Mouse (Mus musculus): ENCODE results near the gene Adgrl3.
A peak's percentile ranks its signal among the peaks of the same experiment; 100 is the strongest.

The Adgrl3 gene

DNA sequence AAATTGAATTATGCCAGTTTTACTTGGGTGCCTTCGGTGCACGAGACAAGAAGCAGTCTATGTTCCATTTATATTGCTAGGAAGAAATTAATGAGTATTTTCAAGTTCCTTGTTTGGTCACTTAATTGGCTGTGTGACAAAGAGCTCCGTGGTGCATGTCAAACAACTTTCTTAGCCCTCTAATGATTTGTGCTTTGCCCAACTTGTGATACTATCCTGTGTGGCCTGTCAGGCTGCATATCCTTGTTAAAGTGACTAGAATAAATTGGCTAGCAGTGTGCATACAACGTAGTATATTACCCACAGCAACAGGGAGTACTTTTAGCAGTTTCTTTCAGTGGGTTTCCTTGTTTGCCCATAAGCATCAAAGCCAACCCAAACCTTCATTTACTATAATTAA is 651.1 kb downstream of the Adgrl3 start:
- no peak for DNase-seq (ENCODE audit: low spot score in 2 of 2)

DNA sequence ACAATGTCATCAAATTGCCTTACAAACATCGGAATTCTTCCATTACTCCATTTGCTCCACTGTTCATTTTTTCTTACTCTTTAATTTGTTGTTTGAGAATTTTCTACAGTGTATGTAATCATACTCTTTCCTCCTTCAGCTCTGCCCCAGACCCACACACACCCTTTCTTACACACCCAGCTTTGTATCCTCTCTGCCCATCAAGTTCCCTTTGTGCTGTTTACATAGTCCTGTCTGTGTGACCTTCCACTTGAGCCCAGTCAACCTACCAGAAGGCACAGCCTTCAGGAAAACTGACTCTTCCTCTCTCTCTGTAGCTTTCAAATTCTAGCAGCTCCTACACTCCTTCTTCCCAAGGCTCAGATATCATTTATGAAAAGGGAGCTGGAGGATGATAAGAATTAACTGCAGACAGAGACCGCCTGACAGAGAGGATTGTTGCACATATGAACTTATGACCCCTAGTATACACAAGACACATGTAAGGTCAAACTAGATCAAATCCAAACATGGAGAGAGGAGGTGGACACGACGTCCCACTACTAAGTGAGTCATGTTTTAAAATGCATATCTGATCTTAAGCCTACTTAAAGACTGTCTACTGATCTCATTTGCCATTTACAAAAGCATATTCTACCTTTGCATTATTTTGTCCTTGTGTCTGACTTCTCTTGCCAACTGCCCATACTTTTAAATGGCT is 654.5 kb downstream of the Adgrl3 start:
- DNase-seq (ENCODE audit: low spot score in 2 of 2) = no peak

DNA sequence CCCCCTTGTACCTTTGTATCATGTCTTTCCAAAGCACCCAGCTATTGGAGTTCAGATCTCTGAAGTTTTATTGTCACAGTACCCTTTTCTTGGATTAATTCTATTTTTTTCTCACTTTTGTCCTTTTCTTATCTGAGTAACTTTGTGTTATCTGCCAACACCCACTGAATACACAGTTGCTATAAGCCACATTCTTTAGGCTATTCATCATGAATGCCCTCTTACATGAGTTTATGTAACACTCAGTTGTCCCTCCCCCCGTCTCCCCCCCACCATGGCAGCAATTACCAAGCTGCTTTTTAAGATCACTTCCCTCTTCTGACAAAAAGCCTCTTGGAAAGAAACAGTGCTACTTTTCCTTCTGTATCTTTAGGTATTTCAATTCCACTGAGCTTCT is 655.0 kb downstream of the Adgrl3 start:
- no peak for DNase-seq (ENCODE audit: low spot score in 2 of 2)

DNA sequence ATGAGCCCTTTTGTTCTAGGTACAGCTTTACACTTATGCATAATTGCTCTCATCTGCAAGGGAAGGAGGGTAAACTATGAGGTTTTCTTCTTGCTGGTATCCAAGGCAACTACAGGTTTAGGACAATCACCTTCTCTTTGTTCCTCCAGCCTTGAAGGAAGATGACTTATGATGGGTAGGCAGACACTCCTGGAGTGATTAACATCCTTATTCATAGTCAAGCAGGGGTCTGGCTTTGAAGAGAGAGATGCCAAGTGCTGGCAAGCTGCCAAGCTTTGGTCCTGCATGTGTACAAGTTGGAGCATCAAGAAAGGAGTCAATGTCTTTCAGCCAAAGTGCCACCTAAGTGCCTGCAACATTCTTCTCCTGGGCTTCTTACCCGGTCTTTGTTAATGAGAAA is 657.0 kb downstream of the Adgrl3 start:
- DNase-seq (ENCODE audit: low spot score in 2 of 2) = no peak

DNA sequence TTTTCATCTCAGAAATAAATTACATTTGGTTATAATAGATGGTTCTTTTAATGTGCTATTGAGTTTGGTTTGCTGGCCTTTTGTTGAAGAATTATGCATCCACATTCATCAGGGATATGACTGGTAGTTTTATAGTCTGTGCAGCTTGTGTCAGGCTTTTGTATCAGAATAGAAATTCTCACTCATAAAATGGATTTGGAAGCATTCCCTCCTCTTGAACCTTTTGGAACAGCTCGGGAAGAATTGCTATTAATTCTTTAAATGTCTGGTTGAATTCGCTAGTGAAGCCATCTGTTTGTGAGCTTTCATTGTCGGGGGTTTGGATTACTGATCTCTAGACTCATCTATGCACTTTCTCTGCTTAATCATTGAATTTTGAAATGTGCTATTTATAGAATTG is 666.3 kb downstream of the Adgrl3 start:
- no peak for DNase-seq (ENCODE audit: low spot score in 2 of 2)

DNA sequence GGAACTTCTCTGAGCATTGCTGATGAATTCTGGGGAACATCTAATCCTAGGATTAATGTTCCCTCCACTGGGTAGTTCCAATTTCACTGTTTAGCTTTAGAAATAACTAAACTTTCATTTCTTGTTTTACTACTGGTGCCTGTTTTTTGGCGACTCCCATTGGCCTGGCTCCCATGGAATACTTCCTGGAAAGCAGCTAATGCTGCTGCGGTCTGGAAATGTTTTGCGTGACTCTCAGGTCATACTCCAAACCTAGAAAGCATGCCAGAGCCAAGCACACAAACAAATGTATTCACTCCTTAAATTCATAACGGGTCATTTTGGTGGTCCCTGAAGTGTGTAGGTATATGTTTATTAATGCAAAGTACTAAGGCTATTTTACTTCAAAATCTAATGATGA is 666.9 kb downstream of the Adgrl3 start:
- DNase-seq (ENCODE audit: low spot score in 2 of 2) = no peak

DNA sequence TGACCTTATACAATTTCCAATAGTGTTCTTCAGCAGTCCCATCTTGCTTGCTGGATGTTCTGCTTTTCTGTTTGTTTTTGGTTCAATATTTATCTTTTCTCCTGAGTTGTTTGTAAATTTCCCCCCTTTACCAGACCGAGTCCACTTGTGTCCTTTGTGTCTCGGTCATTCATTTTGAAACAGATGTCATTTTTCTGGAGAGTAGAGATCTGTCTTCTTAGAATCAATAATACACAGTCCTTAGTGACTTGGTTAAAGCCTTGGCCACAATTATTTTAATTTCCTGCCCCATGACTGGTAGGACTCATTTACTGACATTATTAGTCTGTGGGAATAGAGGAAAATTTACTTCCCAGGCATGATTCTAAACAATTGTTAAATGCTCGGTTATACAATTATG is 709.7 kb downstream of the Adgrl3 start:
- DNase-seq (ENCODE audit: low spot score in 2 of 2) = no peak

DNA sequence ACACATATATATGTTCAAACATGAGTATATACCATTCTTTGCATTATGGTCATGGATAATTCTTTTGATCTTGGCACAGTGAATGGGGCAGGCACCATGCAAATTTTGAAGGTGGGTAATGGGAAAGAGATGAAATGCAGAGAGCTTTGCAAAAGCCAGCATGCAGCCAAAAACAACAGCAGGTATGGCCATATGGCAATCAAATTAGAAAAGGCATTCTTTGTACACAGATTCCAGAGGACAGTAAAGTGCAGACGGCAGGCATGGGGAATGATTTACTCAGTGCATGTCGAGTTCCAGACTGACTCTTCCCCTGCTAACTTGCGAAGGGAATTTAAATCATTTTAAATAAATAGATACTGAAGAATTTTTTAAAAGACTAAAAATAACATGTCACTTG is 716.1 kb downstream of the Adgrl3 start:
- no peak for DNase-seq (ENCODE audit: low spot score in 2 of 2)

DNA sequence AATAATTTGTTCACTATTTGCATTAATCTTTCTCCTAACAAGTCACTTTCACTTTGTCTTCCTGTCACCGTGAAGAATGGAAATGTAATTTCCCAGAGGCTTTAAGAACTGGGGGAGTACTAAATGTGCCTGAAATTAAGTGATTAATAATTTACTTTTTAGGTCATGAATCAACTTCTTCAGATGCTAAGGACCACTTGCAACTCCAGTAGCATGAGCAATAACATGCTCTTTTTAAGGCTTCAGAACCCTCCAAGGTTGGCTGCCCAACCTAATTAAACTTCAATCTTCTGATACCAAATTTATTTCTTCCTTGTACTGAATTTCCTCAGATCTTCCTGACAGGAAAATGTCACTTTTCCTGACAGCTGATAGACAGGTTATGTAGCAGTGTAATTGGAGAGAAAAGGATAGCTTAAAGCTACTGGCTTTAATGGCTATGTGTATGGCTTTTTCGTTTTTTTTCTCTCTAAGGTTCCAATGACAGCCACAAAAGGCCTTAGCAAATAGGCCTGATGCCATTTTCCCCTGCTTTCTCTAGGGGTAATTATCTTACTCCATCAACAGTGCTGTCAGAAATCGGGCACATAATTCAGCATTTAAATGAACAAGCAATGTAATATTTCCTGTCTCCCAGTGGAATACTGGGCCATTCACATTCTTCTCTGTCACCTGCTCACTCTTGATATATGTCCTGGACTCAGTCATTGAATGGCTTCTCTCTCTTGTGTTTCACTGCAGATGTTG is 718.5 kb downstream of the Adgrl3 start:
- DNase-seq (ENCODE audit: low spot score in 2 of 2) = no peak

DNA sequence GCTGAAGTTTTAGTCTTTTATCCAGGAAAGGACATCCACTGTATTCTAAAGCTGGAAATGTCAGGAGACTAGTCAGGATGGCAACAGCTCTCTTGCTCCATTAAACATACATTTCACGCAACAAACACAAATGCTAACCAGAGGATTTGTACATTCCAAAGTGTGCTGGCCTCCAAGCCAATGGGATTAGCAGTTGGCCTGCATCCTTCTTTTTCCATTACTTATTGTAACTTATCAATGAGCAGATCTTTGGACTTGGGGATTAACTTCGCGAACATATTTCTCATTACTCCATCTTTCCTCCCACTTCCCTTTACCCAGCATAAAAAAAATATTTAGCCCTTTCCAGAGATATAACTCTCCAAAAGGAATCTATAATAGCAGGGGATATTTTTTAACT is 732.5 kb downstream of the Adgrl3 start:
- no peak for DNase-seq (ENCODE audit: low spot score in 2 of 2)

DNA sequence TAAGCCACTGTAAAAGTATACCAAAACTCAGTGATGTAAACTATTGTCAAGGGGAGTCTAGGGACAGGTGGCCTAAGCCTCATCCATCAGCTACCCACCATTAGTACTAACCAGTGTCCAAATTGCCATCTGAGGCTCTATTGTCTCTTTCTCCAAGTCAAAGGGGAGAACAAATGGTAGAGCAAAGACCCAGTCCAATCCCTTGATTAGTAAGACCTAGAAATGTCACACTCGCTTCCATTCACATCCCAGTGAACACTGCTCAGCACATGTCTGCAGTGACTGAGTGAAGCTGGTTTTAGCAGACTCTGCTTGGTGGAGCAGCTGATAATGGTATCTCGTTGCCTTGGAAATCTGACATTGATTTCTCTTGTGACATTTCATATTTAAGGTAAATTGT is 735.8 kb downstream of the Adgrl3 start:
- DNase-seq (ENCODE audit: low spot score in 2 of 2) = no peak

DNA sequence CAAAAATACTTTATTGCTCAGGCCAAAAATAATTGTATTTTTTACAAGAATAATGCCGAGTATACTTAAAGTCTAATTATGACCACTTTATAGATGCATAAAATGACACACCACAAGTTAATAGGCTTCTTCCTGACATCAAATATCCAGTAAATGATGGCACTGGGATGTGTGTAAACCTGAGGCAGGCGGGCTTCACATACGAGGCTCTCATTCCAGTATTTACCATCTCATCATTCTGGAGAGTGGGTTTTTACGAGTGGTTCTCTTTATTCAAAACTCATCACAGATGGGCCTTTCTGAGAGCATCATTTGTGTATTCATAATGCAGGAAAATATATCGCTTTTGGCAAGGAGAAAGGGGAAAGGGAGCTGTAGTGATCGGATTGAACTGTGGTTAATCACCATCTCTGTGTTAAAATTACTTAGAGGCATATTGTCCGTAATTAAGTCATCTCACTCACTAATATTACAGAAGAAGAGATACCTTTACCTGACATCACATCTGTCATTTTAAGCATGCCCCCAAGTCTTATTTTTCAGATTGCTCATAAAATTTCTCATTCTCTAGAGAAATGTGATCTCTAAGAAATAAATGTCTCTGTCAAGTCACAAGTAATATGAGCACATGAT is 737.3 kb downstream of the Adgrl3 start:
- DNase-seq (ENCODE audit: low spot score in 2 of 2) = no peak

DNA sequence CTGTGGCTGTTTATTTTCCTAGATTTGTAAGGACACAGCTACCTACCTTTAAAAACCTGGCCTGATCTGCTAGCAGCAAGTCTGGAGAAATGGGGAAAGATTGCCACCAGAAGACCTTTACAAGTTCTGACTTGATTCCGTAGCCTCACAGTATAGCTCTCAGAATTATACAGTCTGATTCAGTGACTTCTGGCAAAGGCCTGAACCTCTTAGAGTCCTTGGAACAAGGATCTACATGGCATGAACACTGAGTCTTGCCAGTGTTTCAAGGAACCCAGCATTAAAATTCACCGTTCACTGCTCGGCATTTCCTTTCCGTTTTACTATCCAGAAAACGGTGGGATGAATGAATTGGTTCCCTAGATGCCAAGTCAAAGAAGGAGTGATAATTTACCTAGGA is 756.3 kb downstream of the Adgrl3 start:
- no peak for DNase-seq (ENCODE audit: low spot score in 2 of 2)

DNA sequence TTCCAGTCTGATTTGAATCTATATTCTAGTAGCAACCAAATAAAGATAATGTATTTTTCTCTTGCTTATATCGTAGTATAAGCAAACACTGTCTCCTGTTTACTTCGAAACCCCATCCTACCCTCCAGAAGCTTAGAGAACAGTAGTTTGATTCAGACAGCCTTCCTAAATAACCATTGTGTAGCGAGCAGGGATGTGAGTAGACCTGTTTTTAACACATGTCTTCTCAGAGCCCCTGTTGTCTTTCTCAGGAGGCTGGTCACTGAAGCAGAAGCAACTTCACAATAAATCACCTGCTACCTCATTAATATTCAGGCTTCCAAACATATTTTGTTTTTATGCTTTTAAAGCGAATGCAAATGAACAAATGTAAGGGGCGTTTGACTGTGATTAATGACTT is 756.8 kb downstream of the Adgrl3 start:
- no peak for DNase-seq (ENCODE audit: low spot score in 2 of 2)

DNA sequence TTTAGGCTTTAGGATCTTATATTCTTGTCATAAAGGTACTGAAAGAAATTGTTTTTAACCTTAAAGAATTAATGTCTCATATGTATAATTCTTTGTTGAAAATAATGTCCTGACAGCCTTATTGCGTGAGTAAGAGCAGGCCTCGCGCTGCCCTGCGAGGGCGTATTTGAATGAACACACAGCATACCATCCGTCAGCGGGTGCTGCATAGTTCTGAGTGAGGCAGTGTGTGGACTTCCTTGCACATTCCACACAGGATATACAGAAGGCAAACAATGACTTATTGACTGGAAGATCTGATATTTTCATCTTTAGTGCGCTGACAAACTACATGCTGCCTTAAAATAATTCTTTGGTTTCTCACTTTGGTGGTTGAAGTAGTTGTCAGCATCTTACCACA is 764.8 kb downstream of the Adgrl3 start:
- no peak for DNase-seq (ENCODE audit: low spot score in 2 of 2)

DNA sequence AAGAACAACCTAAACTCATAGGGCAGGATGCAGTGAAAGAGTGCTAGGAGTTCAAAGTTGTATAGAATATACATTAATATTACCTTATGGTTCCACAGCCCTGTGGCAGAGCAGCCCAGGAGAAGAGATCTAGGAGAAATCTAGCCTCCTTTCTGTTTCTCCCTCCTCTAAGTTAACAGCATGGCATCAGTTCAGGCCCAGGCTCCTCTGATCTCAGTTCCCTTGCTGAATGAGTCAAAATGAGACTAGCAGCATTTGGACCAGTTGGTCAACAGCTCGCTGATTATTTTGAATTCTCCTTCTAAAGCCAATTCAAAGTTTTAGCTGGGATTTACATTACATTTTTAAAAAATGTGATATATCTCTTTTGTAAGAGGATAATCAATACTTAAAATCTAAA is 770.8 kb downstream of the Adgrl3 start:
- no peak for DNase-seq (ENCODE audit: low spot score in 2 of 2)

DNA sequence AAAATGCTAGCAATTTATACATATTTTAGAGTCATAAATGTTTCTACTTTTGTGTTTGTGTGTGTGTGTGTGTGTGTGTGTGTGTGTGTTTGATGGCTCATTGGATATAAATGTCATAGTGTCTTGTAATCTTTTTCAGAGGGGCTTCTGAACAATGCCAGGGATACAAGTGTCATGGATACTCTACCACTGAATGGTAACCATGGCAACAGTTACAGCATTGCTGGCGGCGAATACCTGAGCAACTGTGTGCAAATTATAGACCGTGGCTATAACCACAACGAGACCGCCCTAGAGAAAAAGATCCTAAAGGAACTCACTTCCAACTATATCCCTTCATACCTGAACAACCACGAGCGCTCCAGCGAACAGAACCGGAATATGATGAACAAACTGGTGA is 774.2 kb downstream of the Adgrl3 start:
- DNase-seq (ENCODE audit: low spot score in 2 of 2) = no peak

DNA sequence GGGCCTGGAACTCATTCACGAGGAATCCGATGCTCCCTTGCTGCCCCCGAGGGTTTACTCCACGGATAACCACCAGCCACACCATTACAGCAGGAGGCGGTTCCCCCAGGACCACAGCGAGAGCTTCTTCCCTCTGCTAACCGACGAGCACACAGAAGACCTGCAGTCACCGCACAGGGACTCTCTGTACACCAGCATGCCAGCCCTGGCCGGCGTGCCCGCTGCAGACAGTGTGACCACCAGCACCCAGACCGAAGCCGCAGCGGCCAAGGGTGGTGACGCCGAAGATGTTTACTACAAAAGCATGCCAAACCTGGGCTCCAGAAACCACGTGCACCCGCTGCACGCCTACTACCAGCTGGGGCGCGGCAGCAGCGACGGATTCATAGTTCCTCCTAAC is 774.7 kb downstream of the Adgrl3 start:
- DNase-seq (ENCODE audit: low spot score in 2 of 2) = peak in 1 of 2 experiments; percentile 11

DNA sequence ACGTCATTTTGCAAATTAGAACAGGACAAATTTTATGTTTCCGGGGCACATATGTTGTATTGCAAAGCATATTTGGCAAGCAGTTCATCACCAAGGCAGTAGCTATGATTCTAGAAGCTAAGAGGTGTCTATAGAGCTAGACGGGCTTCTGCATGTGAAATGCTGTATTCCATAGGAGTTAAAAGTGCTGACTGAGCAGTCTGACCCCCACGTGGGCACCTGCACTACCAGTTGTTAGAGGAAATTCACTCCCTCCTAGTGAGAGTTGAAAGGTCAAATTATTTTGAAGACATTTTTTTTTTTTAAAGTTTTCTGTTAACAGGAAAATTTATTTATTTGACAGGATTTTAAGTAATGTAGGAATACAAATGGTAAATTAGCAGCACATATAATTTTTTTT is 776.2 kb downstream of the Adgrl3 start:
- no peak for DNase-seq (ENCODE audit: low spot score in 2 of 2)

DNA sequence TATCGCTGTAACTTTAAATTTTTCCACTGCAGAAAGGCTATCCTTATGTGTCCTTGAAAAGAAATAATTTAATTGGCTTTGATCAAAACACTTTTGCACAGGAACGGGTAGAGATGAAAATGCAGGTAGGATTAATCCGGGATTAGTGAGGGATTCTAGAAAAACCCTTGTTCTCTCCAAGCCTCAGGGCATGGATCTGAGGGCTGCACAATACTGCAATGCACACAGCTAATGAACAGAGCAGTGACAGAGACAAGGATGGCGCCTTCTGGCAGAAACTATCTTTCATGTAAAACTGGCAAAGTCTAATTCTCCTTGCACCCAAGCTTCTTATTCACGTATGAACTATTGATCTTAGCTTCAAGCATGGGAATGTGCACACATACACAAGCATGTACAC is 791.0 kb downstream of the Adgrl3 start:
- no peak for DNase-seq (ENCODE audit: low spot score in 2 of 2)

DNA sequence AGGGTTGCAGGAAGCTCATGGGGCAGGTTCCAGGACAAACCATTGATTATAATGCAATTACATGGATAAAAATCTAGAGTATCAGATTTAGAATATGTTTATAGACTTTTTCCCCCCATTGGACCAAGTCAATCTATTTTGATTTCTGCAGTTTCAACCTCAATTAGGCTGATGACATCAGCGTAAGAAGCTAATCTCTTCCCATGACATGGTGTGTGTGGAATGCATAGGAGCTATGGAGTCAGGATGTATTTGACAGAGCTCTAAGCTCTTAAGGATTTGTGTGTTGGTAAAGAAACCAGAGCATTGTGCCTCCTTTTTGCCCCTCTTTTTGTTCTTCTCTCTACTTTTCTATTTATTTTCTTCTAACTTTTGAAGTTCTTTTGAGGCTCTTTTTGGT is 812.1 kb downstream of the Adgrl3 start:
- DNase-seq (ENCODE audit: low spot score in 2 of 2) = no peak

DNA sequence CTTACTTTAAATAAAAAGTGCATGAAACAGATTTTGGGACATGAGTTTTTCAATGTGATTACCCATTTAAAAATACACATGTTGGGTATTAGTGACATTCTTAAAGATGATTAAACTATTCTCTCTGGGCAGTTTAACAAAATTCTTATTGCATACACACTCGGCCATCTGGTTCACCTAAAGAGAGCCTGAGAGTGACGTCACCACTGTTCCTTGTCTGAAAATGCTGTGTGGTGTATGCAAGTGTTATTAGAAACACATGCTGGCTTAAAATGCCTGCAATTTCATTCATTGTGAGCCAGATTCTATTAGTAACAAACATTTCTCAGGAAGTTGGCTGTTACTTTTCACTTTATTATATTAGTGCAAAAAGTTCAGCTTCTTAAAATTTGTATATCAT is 812.7 kb downstream of the Adgrl3 start:
- DNase-seq (ENCODE audit: low spot score in 2 of 2) = no peak

DNA sequence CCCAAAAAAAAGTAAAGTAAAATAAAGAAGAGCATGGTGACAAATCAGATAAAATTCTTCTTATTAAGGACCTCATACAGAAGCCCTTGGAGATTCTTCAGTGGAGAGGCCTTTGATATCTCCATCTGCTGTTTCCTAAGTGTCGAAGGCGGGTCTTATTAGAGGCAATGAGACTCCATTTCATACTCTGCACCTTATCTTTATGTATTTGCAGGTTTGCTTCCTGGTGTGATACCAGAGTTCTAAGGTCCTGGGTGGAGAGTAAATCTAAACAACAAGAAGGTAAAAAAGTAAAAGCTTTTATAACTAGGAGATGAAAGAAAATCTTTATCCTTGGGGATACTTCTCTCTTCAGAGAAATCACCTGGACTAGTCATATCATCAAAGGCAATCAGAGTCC is 817.9 kb downstream of the Adgrl3 start:
- DNase-seq (ENCODE audit: low spot score in 2 of 2) = no peak

Data from spleen, postnatal 10 days (tissue).